Mouse (Mus musculus) G1E (cell line): ENCODE data around the gene Arap1.

Source experiments
- CTCF ChIP-seq: IDR thresholded peaks from 2 replicates; pipeline ENCODE4 v1.5.1; 2012; ENCODE audit warnings: low read depth, low read length, inconsistent platforms, mixed read lengths
- GATA1 ChIP-seq: IDR thresholded peaks from 2 replicates; pipeline ENCODE4 v1.6.1; 2012; ENCODE audit warnings: borderline replicate concordance, low read length, inconsistent platforms, mixed read lengths
- GATA2 ChIP-seq: IDR thresholded peaks from 2 replicates; pipeline ENCODE4 v1.6.1; 2012; ENCODE audit warnings: low read depth, low read length, inconsistent platforms, borderline replicate concordance
- POLR2AphosphoS5 ChIP-seq: IDR thresholded peaks from 2 replicates; pipeline ENCODE4 v1.6.1; 2012; ENCODE audit warnings: low read depth, low read length, inconsistent platforms; ENCODE audit not compliant: insufficient replicate concordance
- TAL1 ChIP-seq: conservative IDR thresholded peaks from 2 replicates; pipeline ENCODE4 v1.6.1; 2012; ENCODE audit warnings: low read depth, low read length, inconsistent platforms, mixed read lengths

- no peak for TF ChIP-seq CTCF
- TF ChIP-seq TAL1, result no peak
- TF ChIP-seq POLR2AphosphoS5, result no peak
- TF ChIP-seq GATA1, result no peak
- no peak for TF ChIP-seq GATA2
These were observed 14.9 kb downstream of the Arap1 start for GRCm38 (mm10) chr7:101362791-101363191.
